Mouse (Mus musculus): Measurements from ENCODE around the gene Fsip1.
"Not testable (repeated sequence)": the region's sequence is repeated elsewhere in the genome, so short reads cannot be mapped to it uniquely, and the experiment has no call there.

Gene Fsip1
- long read RNA-seq, experiment 1 = 0 reads
- long read RNA-seq, experiment 2 = 0 reads

- intact Hi-C loops (cut with DNase I) = no loop called here
Measured at GRCm38 (mm10) chr2:118256621-118257053, at the start of gene Fsip1. TSS of gene Fsip1 (minus strand) at chr2:118256966.

DNA sequence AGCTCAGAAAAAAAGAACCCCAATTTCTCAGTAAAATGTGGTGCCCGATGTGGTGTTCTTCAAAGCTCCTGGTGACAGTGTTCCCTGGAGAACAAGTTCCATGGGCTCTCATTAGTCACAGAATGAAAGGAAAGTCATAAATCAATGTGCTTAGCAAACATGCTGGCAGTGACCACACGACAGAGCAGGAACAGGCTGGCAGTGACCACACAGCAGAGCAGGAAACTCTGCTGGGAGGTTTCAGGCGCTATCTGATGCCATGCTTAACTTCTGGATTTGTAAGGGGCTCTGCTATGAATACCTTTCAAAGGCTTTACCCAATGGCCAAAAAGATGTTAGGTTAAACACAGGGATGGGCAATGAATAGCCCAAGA lies 49.7 kb upstream of the Fsip1 start:
- intact Hi-C loops (cut with DNase I) = no loop called here

DNA sequence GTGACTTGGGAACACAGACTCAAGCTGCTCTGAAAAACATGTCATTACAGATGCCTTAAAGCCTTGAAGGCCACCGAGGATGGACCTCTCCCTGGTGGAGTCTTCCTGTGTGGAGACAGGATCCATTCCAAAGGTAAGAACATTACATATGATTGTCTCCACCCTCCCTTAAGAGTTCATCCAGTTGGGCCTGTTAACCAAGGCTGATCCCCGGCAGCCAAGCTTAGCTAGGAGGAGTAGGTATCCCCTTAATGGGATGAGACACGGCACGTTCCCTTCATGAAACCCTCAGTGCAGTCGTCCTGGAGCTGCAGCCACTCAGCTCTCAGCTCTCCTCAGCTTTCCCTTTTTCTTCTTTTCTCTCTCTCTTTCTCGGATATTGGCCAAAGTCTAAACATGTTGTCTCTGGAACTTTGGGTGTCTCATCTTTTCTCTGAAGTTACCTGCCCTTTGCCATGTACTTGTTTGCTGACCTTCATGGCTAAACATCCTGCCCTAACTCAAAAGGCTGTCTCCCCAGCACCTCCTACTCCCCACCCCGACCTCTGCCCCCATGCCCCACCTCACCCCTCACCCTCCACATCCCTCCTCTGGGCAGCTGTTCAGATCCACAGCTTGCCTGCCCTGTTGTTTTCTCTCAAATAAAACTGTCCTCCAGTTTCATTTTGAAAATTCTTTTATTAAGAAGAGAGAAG lies 49.2 kb upstream of the Fsip1 start:
- intact Hi-C loops (cut with DNase I) = no loop called here

DNA sequence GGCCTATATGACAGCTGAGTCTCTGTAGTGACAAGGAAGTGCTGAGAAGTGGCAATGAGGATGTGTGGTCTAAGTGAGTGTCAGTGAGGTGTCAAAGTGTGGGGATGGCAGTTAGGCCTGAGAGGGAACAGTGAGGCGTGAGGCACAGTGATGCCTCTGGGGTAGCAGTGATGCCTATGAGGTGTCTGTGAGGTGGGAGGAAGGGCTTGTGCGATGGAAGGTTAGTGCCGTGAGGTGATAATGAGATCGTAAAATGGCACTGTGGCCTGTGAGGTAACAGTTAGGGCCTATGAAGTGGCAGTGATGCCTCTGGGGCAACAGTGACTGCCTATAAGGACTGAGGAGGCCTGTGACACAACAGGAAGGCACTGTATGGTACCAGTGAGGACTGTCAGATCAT lies 46.7 kb upstream of the Fsip1 start:
- intact Hi-C loops (cut with DNase I) = no loop called here

GRCm38 (mm10) chr2:118301656-118302055 lies 44.9 kb upstream of the Fsip1 start:
- intact Hi-C loops (cut with DNase I) = no loop called here

DNA sequence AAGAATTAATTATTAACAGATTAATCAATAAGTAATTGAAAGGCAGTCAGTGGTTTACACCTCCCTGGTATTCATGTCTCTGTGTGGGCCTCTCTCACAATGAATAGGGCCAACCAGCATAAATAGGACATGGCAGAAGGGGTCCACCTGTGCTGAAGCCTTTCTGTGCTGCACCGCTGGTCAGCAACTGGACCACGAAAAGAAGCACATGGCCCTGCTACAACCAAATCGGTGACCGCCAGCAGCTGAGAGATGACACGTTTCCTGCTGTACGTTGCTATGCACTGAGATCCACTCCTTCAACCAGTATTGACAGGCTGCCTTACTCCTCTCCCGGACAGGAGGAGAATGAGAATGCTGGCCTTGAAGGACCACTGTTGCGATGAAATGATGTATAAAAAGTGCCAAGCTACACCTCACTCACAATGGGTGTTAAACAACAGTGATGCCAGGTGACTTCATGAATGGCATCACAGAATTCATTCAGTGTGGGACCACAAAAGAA lies 44.3 kb upstream of the Fsip1 start:
- intact Hi-C loops (cut with DNase I) = no loop called here

DNA sequence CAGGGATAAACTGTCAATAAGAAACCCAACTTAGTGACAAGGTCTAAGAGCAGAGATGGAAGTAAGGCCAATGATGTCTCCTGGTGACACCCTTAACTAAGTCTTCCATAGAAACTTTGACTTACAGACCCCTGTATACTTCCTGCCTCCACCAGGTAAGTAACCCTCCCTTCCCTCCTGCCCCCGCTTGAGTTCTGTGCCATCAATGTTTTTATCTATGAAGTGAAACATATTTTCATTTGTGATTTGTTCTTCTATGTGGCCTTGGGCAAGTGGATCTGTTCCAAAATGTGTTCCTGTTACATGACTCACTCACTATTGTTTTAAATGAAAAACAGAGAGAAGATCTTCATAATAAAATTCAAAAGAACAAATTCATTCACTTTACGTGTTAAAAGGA lies 43.2 kb upstream of the Fsip1 start:
- intact Hi-C loops (cut with DNase I) = no loop called here

- intact Hi-C loops (cut with DNase I) = no loop called here
Measured at GRCm38 (mm10) chr2:118298601-118299000, 41.8 kb upstream of the Fsip1 start.

GRCm38 (mm10) chr2:118297966-118298365 lies 41.2 kb upstream of the Fsip1 start:
- intact Hi-C loops (cut with DNase I) = no loop called here

- intact Hi-C loops (cut with DNase I) = no loop called here
Measured at GRCm38 (mm10) chr2:118295505-118295904, 38.7 kb upstream of the Fsip1 start.

DNA sequence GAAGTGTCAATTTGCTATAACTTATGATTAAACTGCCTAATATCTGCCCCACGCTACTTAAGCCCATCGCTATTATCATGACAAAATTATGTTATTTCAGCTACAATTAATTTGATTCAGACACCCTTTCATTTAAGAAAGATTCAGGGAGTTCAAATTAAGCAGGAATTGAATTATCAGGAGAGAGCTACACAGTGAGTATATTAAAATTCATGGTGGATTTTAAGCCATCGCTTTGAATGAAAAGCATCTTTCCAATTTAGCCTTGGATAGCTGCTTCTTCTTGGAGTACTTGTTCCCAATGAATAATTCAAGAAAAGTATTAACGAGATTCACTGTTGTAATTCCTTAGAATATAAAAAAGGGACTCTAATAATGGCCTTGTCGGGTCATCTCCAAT lies 36.8 kb upstream of the Fsip1 start:
- intact Hi-C loops (cut with DNase I) = no loop called here

DNA sequence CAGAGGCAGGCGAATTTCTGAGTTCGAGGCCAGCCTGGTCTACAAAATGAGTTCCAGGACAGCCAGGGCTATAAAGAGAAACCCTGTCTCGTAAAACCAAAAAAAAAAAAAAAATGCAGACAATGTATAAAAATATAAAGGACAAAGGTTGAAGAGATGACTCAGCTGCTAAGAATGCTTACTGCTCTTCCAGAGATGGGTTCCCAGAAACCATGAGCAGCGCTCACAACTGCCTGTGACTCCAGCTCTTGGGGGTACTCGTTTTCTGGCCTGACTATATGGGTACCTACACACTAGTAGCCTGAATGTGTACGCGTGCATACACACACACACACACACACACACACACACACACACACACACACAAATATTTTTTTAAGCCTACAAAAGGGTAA lies 32.3 kb upstream of the Fsip1 start:
- intact Hi-C loops (cut with DNase I) = not testable (repeated sequence)

DNA sequence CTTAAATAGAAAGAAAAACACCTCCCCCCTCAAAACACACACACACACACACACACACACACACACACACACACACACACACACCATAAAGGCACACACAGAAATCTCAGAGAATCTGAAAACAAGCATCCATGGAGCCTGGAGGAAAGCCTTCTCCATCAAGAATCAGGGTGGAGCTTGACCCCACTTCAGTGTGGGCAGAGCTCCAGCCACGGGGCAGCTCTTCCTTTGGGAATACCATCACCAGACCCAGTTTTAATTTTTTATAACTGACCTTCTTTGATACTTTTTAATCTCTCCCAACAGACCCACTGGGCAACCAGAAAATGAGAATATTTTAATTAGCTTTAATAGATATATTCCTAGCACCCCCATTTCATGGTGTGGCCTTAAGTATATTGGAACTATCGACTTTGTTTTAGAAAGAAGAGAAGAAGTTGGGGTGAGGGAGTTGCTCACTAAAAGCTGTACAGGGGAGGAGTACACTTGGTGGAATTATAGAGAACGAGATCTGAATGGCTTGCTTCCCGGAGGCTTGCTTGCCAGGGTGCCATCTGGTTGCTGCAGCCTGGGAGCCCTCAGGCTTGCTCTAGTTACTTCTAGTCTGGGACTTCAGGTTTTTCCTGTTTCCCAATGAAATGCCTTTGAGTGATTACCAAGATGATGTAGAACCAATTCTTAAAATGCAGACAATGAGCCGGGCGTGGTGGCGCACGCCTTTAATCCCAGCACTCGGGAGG lies 31.7 kb upstream of the Fsip1 start:
- intact Hi-C loops (cut with DNase I) = no loop called here

DNA sequence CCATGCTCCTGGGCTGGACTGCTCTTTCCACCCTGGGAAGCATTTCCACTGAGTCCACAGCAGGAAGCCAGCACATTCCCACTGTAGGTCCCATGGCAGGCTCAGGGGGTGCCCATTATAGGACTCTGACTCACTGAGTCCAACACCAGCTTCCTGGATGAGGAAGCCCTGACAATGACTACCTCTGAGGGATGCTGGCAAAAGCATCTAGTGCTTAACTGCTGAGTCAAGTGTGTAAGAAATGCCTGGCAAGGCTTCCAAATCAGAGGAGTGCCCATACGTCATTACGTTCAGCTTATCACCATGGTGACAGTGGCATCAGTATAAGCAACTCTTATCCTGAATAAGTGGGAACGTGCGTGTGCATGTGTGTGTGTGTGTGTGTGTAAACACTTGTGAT lies 30.9 kb upstream of the Fsip1 start:
- intact Hi-C loops (cut with DNase I) = no loop called here

GRCm38 (mm10) chr2:118282467-118282866 lies 25.7 kb upstream of the Fsip1 start:
- intact Hi-C loops (cut with DNase I) = no loop called here

DNA sequence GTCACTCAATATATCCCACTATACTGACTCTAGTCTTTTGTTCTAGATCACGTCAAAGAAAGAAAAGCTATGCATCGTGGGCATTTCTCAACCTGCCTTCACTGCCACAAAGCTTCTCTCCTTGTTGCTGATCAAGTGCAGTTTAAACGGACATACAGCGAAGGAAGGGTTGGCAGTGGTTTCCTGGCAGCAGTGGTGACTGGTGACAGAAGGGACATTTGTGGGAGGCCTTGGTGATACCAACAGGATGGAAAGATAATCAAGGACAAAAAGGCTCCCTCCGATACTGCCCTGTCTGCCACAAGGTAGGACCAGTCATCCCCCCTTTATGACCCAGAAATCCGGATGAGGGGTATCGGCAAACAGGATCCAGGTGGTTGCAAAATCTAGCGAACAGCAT lies 21.5 kb upstream of the Fsip1 start:
- intact Hi-C loops (cut with DNase I) = no loop called here

DNA sequence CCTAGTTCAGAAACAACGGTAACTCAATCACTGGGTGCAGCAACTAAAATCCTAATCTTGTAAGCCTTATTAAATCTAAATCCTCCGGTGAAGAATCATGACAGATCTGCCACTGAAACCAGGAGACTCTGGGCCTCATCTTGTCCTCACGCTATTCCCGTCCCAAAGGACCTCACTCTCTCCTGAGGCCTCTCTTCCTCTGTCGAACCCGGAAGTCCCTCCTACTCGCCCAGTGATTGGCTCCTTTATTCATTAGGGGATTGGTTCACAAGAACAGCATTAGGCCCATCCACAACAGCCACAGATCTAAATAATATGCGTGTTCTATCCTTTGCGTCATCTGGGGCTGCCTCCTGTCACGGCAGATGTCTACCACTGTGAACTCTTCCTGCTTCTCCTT lies 14.8 kb upstream of the Fsip1 start:
- intact Hi-C loops (cut with DNase I) = no loop called here

DNA sequence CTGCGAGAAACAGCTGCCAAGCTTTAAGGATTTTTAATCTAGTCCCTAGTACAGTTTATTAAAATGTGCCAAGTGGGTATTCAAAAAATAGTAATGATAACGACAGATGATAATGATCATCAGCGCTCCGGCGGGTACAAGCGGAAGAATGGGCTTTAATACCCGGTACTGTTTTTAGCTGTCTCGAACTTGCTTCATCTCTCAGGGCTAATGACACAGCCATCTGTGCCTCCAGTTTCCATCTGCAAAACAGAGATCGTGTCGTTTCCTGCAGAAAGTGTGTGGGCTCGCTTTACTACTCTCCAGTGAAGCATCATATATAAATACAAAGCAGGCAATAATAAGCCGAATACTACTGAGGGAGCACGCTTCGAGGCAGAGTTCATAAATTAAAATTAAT lies 13.4 kb upstream of the Fsip1 start:
- intact Hi-C loops (cut with DNase I) = no loop called here

GRCm38 (mm10) chr2:118263914-118264201 lies 7.1 kb upstream of the Fsip1 start:
- intact Hi-C loops (cut with DNase I) = loop anchor here (2.0 kb wide), 2 partner anchors 75 to 167 kb away; no protein-coding TSS in a partner anchor

- intact Hi-C loops (cut with DNase I) = loop anchor here (2.0 kb wide), 2 partner anchors 75 to 167 kb away; no protein-coding TSS in a partner anchor
Measured at GRCm38 (mm10) chr2:118263151-118263913, 6.6 kb upstream of the Fsip1 start.

DNA sequence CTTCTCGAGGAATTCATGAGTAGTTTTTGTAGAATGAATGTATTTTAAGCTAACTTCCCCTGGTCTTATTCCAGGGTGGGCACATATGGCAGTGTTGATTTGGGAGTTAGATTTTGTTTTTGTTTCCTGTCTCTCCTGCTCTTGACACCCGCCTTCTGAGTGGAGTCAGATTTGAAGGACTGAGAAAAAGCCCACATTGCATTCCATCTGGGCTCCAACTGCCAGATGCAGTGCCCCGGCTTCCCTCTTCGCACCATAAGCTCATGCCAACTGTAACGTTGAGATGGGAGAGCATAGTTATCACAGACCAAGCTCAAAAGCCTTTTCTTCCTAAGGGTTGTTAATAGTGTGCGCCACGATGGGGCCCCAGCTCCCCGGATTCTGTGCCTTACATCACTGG lies 5.9 kb upstream of the Fsip1 start:
- intact Hi-C loops (cut with DNase I) = loop anchor here (2.0 kb wide), 2 partner anchors 76 to 168 kb away; no protein-coding TSS in a partner anchor

DNA sequence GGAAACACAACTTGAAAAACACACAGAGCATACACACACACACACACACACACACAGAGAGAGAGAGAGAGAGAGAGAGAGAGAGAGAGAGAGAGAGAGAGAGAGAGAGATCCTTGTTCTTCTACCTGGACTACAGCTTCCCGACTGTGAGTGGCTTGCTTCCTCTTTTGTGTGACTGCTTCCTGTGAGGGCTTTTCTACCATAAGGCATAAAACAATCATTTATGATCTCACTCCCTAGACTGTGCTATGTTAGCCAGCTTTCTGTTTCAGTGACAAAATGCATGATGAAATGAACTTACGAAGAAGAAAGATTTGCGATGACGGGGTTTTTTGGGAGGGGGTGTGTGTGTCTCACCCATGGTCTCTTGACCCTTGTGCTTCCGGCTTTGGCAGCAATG lies 3.0 kb upstream of the Fsip1 start:
- intact Hi-C loops (cut with DNase I) = no loop called here
